Mouse (Mus musculus): Measurements from ENCODE around the gene Ndufs3.

DNA sequence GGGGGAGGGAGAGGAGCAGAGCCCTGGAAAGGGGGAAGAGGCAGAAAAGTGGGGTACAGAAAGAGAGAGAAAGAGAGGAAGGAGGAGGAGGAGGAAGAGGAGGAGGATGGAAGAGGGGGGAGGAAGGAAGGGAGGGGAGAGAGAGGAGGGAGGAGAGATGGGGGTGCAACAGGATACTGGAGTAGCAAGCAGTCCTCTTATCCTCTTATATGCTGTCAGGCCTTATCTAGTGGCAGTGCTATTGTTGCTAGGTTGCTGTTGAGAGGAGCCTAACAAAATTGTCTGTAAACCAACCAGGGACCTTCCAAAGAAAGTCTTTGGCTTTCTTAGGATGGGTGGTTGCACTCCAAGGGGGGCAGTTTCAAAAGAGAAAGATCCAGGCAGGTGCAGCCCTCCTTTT, 25.2 kb downstream of the Ndufs3 start:
- no peak for TF ChIP-seq CTCF (IDR thresholded peaks at IDR 0.05; ENCODE audit: extremely low read depth, insufficient read depth, insufficient read length, insufficient replicate concordance)
- TF ChIP-seq POLR2A (IDR thresholded peaks at IDR 0.05; ENCODE audit: low read depth, low read length) = no peak

All from spleen, adult 2 months (tissue).